Mouse (Mus musculus) myocyte (in vitro differentiated cells): ENCODE results near the gene Copg2. TPM values are rescaled to one million over a fixed set of nuclear protein-coding genes. Genes with fewer than 3 reads are reported as not detected.
"Not testable (repeated sequence)": the region's sequence is repeated elsewhere in the genome, so short reads cannot be mapped to it uniquely, and the experiment has no call there.

Experiments used
- H3K27me3 ChIP-seq: one replicate; pipeline ENCODE4 v1.6.1; 2011; ENCODE audit not compliant: control insufficient read depth, insufficient read depth, insufficient read length
- H3K36me3 ChIP-seq: one replicate; pipeline ENCODE4 v1.6.1; 2011; ENCODE audit not compliant: control insufficient read depth, insufficient read depth
- H3K4me2 ChIP-seq: one replicate; pipeline ENCODE4 v1.6.1; 2011; ENCODE audit warnings: low read depth, control low read depth
- H3K4me3 ChIP-seq: one replicate; pipeline ENCODE4 v1.5.1; 2011; ENCODE audit warnings: mild to moderate bottlenecking, control low read depth, moderate library complexity
- H3K79me2 ChIP-seq: one replicate; pipeline ENCODE4 v1.6.1; 2011; ENCODE audit not compliant: control insufficient read depth, insufficient read depth
- H3ac ChIP-seq: one replicate; pipeline ENCODE4 v1.6.1; 2011; ENCODE audit not compliant: control insufficient read depth, insufficient read length
- CEBPB ChIP-seq: IDR thresholded peaks from 2 replicates; pipeline ENCODE4 v1.6.1; 2011; ENCODE audit warnings: mild to moderate bottlenecking, moderate library complexity; ENCODE audit not compliant: poor library complexity, insufficient read depth, severe bottlenecking
- E2F4 ChIP-seq: IDR thresholded peaks from one replicate; pipeline ENCODE4 v1.6.1; 2011; ENCODE audit warnings: mild to moderate bottlenecking, control low read depth, moderate library complexity; ENCODE audit not compliant: insufficient read depth
- MAX ChIP-seq: IDR thresholded peaks from one replicate; pipeline ENCODE4 v1.6.1; 2011; ENCODE audit warnings: low read depth, mild to moderate bottlenecking, control low read depth
- MYOD1 ChIP-seq, 3 experiments: IDR thresholded peaks; one replicate each; pipeline ENCODE4 v1.6.1; 2011; ENCODE audit warnings: control low read depth in 2 of 3, low read depth in 2 of 3, mild to moderate bottlenecking in 2 of 3, moderate library complexity in 1 of 3; ENCODE audit not compliant: insufficient read length in 2 of 3, control insufficient read depth in 1 of 3
- MYOG ChIP-seq, 3 experiments: IDR thresholded peaks; one replicate each; pipeline ENCODE4 v1.6.1; 2011; ENCODE audit warnings: control low read depth in 2 of 3, low read depth in 2 of 3, mild to moderate bottlenecking in 2 of 3; ENCODE audit not compliant: insufficient read length in 2 of 3, control insufficient read depth in 1 of 3, insufficient read depth in 1 of 3
- POLR2A ChIP-seq: IDR thresholded peaks from one replicate; pipeline ENCODE4 v1.6.1; 2011; ENCODE audit warnings: low read depth, mild to moderate bottlenecking, control low read depth, moderate library complexity; ENCODE audit not compliant: insufficient read length
- POLR2AphosphoS2 ChIP-seq: IDR thresholded peaks from one replicate; pipeline ENCODE4 v1.6.1; 2011; ENCODE audit warnings: low read depth, control low read depth; ENCODE audit not compliant: insufficient read length
- REST ChIP-seq: IDR thresholded peaks from one replicate; pipeline ENCODE4 v1.6.1; 2011; ENCODE audit warnings: mild to moderate bottlenecking, control low read depth, moderate library complexity; ENCODE audit not compliant: insufficient read depth, insufficient read length
- SRF ChIP-seq: IDR thresholded peaks from one replicate; pipeline ENCODE4 v1.6.1; 2011; ENCODE audit warnings: low read depth; ENCODE audit not compliant: control insufficient read depth, insufficient read length
- TCF12 ChIP-seq: IDR thresholded peaks from one replicate; pipeline ENCODE4 v1.6.1; 2011; ENCODE audit warnings: mild to moderate bottlenecking, control low read depth; ENCODE audit not compliant: poor library complexity, insufficient read depth, severe bottlenecking
- TCF3 ChIP-seq: IDR thresholded peaks from one replicate; pipeline ENCODE4 v1.6.1; 2011; ENCODE audit warnings: low read depth, control low read depth; ENCODE audit not compliant: insufficient read length
- USF1 ChIP-seq: IDR thresholded peaks from one replicate; pipeline ENCODE4 v1.6.1; 2011; ENCODE audit warnings: low read depth, mild to moderate bottlenecking, control low read depth, moderate library complexity
- polyA plus RNA-seq: library from polyadenylated mRNA; unstranded; fragments of >200 nt; fragmentation: generic; extraction: Trizol; gene quantifications from one replicate; pipeline ENCODE4 v1.2.1, GENCODE M21; 2012; ENCODE audit warnings: missing spikeins

Gene Copg2
- polyA plus RNA-seq, 1 experiment: 26.6 TPM

DNA sequence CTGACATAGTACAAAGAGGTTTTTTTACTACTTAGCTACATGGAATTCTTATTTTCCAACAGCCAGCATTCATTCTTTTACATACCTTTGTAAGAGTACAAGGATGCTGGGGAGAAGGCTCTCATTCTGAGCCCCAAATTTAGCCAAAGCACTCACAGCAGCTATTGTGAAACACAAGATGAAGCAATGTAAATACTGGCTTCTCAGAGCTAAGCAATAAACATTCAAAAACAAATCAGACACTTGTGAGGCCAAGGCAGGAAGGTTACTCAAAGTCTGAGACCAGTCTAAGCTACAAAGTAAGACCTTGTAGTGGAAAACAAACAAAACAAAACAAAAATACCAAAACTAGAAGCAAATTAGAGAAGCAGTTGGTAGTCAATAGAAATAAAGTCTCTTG, 83.0 kb downstream of the Copg2 start:
- no peaks in the 10 kb centered on the region for H3K27me3 ChIP-seq
- H3K4me3 ChIP-seq: no peak overlapping the region
- H3K79me2 ChIP-seq: no peaks in the 10 kb centered on the region
- no peaks in the 10 kb centered on the region for H3K36me3 ChIP-seq
- TF ChIP-seq REST (no peak), POLR2A (no peak), MYOG (IDR thresholded peaks at IDR 0.05; ENCODE audit: control insufficient read depth in 1 of 3, insufficient read depth in 1 of 3, insufficient read length in 2 of 3, low read depth in 2 of 3) (no peak), MYOD1 (IDR thresholded peaks at IDR 0.05; ENCODE audit: control insufficient read depth in 1 of 3, insufficient read length in 2 of 3, low read depth in 2 of 3) (no peak), SRF (no peak), CEBPB (no peak), TCF12 (no peak), USF1 (no peak), TCF3 (no peak), POLR2AphosphoS2 (no peak), E2F4 (no peak), MAX (no peak)
- no peak overlapping the region for H3ac ChIP-seq
- no peak overlapping the region for H3K4me2 ChIP-seq

GRCm38 (mm10) chr6:30805053-30805752, 91.4 kb downstream of the Copg2 start:
- no peaks in the 10 kb centered on the region for H3K27me3 ChIP-seq
- no peak overlapping the region for H3ac ChIP-seq
- no peaks in the 10 kb centered on the region for H3K79me2 ChIP-seq
- H3K36me3 ChIP-seq: peaks cover 26% of the 10 kb centered on the region
- no peak overlapping the region for H3K4me2 ChIP-seq
- peak; percentile 4 for TF ChIP-seq POLR2AphosphoS2
- no peak for TF ChIP-seq TCF3
- H3K4me3 ChIP-seq: no peak overlapping the region

DNA sequence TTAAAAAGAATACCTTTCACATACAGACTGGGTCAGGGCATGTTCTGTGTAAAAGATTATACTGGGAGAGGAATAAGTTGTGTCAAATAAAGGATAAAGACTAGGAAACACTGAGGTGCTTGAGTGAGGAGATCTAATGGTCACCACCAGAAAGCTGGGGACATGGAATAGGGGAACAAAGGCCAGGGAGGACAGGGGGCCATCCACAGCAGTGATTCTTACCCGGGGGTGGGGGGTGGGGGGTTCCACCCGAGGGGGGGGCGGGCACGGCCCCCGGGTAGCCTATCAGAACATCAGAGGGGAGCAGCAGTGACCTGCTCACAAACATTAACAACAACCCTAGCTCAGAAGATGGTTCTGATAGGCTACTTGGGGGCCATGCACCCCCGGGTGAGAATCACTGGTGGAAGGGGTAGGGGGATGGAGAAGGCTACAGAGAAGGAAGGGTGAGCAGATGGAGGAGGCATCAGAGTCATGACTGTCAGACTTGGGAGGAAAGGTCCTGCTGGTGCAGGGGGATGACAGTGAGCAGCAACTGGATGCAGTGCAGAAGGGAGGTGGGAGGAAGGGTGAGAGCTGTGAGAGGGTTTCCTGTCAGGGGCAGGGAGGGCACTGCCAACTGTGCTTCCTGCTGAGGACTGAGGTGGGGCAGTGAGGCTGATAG, 92.1 kb downstream of the Copg2 start:
- H3K36me3 ChIP-seq: peaks cover 26% of the 10 kb centered on the region
- H3K79me2 ChIP-seq, H3ac ChIP-seq, H3K27me3 ChIP-seq, H3K4me3 ChIP-seq, H3K4me2 ChIP-seq: not testable (repeated sequence)
- peak; percentile 19 for TF ChIP-seq POLR2AphosphoS2

DNA sequence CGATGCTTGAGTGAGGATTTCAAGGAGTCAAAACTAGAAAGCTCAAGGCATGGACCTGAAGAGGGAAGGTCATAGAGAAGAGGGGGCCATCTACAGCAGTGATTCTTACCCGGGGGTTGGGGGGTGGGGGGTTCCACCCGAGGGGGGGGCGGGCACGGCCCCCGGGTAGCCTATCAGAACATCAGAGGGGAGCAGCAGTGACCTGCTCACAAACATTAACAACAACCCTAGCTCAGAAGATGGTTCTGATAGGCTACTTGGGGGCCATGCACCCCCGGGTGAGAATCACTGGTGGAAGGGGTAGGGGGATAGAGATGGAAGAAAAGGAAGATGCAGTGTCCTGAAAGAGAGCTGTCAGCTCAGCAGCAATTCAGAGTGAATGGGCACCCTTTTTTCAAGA, 93.7 kb downstream of the Copg2 start:
- H3ac ChIP-seq, H3K27me3 ChIP-seq, H3K79me2 ChIP-seq, H3K4me2 ChIP-seq, H3K4me3 ChIP-seq: not testable (repeated sequence)
- H3K36me3 ChIP-seq: peaks cover 26% of the 10 kb centered on the region

- Histone ChIP-seq H3K79me2 (no peaks in the 10 kb centered on the region), H3K27me3 (no peaks in the 10 kb centered on the region), H3K36me3 (peaks cover 16% of the 10 kb centered on the region), H3K4me3 (no peak overlapping the region), H3ac (no peak overlapping the region), H3K4me2 (no peak overlapping the region)
- TF ChIP-seq MYOG (IDR thresholded peaks at IDR 0.05; ENCODE audit: control insufficient read depth in 1 of 3, insufficient read depth in 1 of 3, insufficient read length in 2 of 3, low read depth in 2 of 3): no peak
- no peak for TF ChIP-seq POLR2A
- no peak for TF ChIP-seq MAX
- no peak for TF ChIP-seq E2F4
- no peak for TF ChIP-seq POLR2AphosphoS2
- TF ChIP-seq CEBPB: no peak
- no peak for TF ChIP-seq TCF3
- no peak for TF ChIP-seq USF1
- TF ChIP-seq REST: no peak
- no peak for TF ChIP-seq SRF
- no peak for TF ChIP-seq TCF12
- no peak for TF ChIP-seq MYOD1 (IDR thresholded peaks at IDR 0.05; ENCODE audit: control insufficient read depth in 1 of 3, insufficient read length in 2 of 3, low read depth in 2 of 3)
Measured at GRCm38 (mm10) chr6:30751209-30751608, 145.4 kb downstream of the Copg2 start.

DNA sequence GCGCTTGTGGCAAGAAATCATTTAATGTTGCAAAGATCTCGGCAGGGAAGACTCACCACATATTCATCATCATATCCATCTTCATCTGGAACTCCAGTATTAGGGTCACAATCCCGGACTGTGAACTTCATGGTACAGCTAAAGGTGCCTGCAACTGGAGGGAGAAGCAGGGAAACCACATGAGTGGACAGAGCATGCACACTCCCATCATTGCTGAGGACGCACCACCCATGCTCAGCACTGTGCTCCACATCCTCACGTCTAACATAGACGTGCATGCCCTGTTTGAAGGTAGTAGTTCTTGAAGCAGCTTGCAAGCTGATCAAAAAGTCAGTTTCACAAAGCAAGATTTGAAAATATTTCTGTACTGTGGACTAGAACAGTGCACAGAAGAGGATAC, 146.1 kb downstream of the Copg2 start:
- H3ac ChIP-seq: no peak overlapping the region
- no peaks in the 10 kb centered on the region for H3K79me2 ChIP-seq
- H3K36me3 ChIP-seq: peaks cover 16% of the 10 kb centered on the region
- TF ChIP-seq MYOG (IDR thresholded peaks at IDR 0.05; ENCODE audit: control insufficient read depth in 1 of 3, insufficient read depth in 1 of 3, insufficient read length in 2 of 3, low read depth in 2 of 3): no peak
- H3K4me3 ChIP-seq: no peak overlapping the region
- no peaks in the 10 kb centered on the region for H3K27me3 ChIP-seq
- H3K4me2 ChIP-seq: no peak overlapping the region
